Mouse (Mus musculus): ENCODE results near the gene Rho. TPM values are rescaled to one million over a fixed set of nuclear protein-coding genes. Genes with fewer than 3 reads are reported as not detected.

Rho gene
- polyA plus RNA-seq, 1 experiment = not detected

GRCm38 (mm10) chr6:115987096-115987747 is 55.7 kb downstream of the Rho start:
- Histone ChIP-seq H3K36me3 (ENCODE audit: control insufficient read depth) (no peaks in the 10 kb centered on the region), H3K27me3 (ENCODE audit: control insufficient read depth) (peaks cover 24% of the 10 kb centered on the region), H3K9me3 (ENCODE audit: control insufficient read depth, low read length) (no peaks in the 10 kb centered on the region), H3K4me1 (ENCODE audit: control insufficient read depth) (no peaks in the 10 kb centered on the region; the same call in 1 of the 2 replicates), H3K4me3 (replicated peaks) (no peak overlapping the region)
- TF ChIP-seq GATA1 (IDR thresholded peaks at IDR 0.05; ENCODE audit: low read length) (no peak), TAL1 (IDR thresholded peaks at IDR 0.05; ENCODE audit: low read length) (no peak)

- Histone ChIP-seq H3K36me3 (ENCODE audit: control insufficient read depth) (no peaks in the 10 kb centered on the region), H3K4me3 (replicated peaks) (no peak overlapping the region), H3K9me3 (ENCODE audit: control insufficient read depth, low read length) (peaks cover 5% of the 10 kb centered on the region; the same call in 1 of the 2 replicates), H3K4me1 (ENCODE audit: control insufficient read depth) (peaks cover 11% of the 10 kb centered on the region), H3K27me3 (ENCODE audit: control insufficient read depth) (peaks cover 42% of the 10 kb centered on the region)
- TF ChIP-seq GATA1 (IDR thresholded peaks at IDR 0.05; ENCODE audit: low read length) = no peak
- TF ChIP-seq TAL1 (IDR thresholded peaks at IDR 0.05; ENCODE audit: low read length) = no peak
Observed at GRCm38 (mm10) chr6:115989032-115989431, 57.5 kb downstream of the Rho start.

GRCm38 (mm10) chr6:115989607-115990006 is 58.1 kb downstream of the Rho start:
- Histone ChIP-seq H3K36me3 (ENCODE audit: control insufficient read depth) (no peaks in the 10 kb centered on the region), H3K9me3 (ENCODE audit: control insufficient read depth, low read length) (peaks cover 9% of the 10 kb centered on the region; the same call in 1 of the 2 replicates), H3K27me3 (ENCODE audit: control insufficient read depth) (peaks cover 48% of the 10 kb centered on the region), H3K4me3 (replicated peaks) (no peak overlapping the region), H3K4me1 (ENCODE audit: control insufficient read depth) (peaks cover 17% of the 10 kb centered on the region)
- no peak for TF ChIP-seq TAL1 (IDR thresholded peaks at IDR 0.05; ENCODE audit: low read length)
- TF ChIP-seq GATA1 (IDR thresholded peaks at IDR 0.05; ENCODE audit: low read length) = no peak

Other genes with a start within 250 kb of the Rho start
- gene Tmem40, start 169.3 kb upstream of the Rho start, polyA plus RNA-seq (2012) = 3.7 and 5.2 TPM in 2 replicates
- gene Cand2, start 157.2 kb upstream of the Rho start, polyA plus RNA-seq (2012) = 0.03 TPM in 2 replicates
- gene Rpl32, start 123.0 kb upstream of the Rho start, polyA plus RNA-seq (2012) = 89.1 and 98.3 TPM in 2 replicates
- gene Efcab12, start 93.3 kb upstream of the Rho start, polyA plus RNA-seq (2012) = not detected in 2 replicates
- 0.02 and 0.06 TPM in 2 replicates for gene Mbd4, start 78.4 kb upstream of the Rho start, polyA plus RNA-seq (2012)
- gene Ift122, start 78.3 kb upstream of the Rho start, polyA plus RNA-seq (2012) = 0.02 TPM in 2 replicates
- 0.09 TPM in 1 of 2 replicates, not detected in the other for gene H1foo, start 13.2 kb downstream of the Rho start, polyA plus RNA-seq (2012)
- gene Plxnd1, start 63.3 kb downstream of the Rho start, polyA plus RNA-seq (2012) = 0.11 and 0.18 TPM in 2 replicates